Mouse (Mus musculus): ENCODE measurements around the gene Castor2. TPM values are rescaled to one million over a fixed set of nuclear protein-coding genes. Genes with fewer than 3 reads are reported as not detected.

The Castor2 gene
- polyA plus RNA-seq, 1 experiment from 2014 or later: 4.4 TPM

Other genes starting within 250 kb of the Castor2 start
- 20.7 and 25.6 TPM in 2 replicates for gene Rcc1l, start 77.1 kb downstream of the Castor2 start, polyA plus RNA-seq (2015; fragmentation: Nextera tagmentation; extraction: Ambion mirVana)
- gene Gtf2ird2, start 84.3 kb downstream of the Castor2 start, polyA plus RNA-seq (2015; fragmentation: Nextera tagmentation; extraction: Ambion mirVana): 7.1 and 8.1 TPM in 2 replicates
- 7.1 and 8.2 TPM in 2 replicates for gene Ncf1, start 129.9 kb downstream of the Castor2 start, polyA plus RNA-seq (2015; fragmentation: Nextera tagmentation; extraction: Ambion mirVana)
- gene Gtf2i, start 215.0 kb downstream of the Castor2 start, polyA plus RNA-seq (2015; fragmentation: Nextera tagmentation; extraction: Ambion mirVana): 138 and 141 TPM in 2 replicates

All from stomach, embryonic 16.5 days (tissue).